Mouse (Mus musculus) brain, embryonic 14.5 days (tissue): ENCODE data around the gene Slc35e2. TPM values are rescaled to one million over a fixed set of nuclear protein-coding genes. Genes with fewer than 3 reads are reported as not detected.
"Not testable (repeated sequence)": the region's sequence is repeated elsewhere in the genome, so short reads cannot be mapped to it uniquely, and the experiment has no call there.

Source experiments
- DNase-seq: peaks from one replicate; pipeline ENCODE4 v3.0.0-alpha.2; 2011; ENCODE audit warnings: low read depth
- CTCF ChIP-seq: fragments of 200-500 bp; IDR thresholded peaks from 2 replicates; pipeline ENCODE4 v1.5.1; 2012; ENCODE audit warnings: inconsistent platforms, mild to moderate bottlenecking, moderate library complexity, borderline replicate concordance; ENCODE audit not compliant: insufficient read depth, insufficient read length; ENCODE audit errors: extremely low read depth
- POLR2A ChIP-seq: fragments of 200-500 bp; IDR thresholded peaks from 2 replicates; pipeline ENCODE4 v1.6.1; 2012; ENCODE audit warnings: mild to moderate bottlenecking, inconsistent platforms, borderline replicate concordance; ENCODE audit not compliant: poor library complexity, insufficient read depth, insufficient read length, severe bottlenecking; ENCODE audit errors: extremely low read depth
- polyA plus RNA-seq: library from polyadenylated mRNA; depleted of rRNA; stranded (reverse); fragments of >200 nt; gene quantifications from 2 replicates; pipeline ENCODE4 v1.2.3, GENCODE M21; 2012

Gene Slc35e2
- polyA plus RNA-seq, 1 experiment = 21.8 TPM

DNA sequence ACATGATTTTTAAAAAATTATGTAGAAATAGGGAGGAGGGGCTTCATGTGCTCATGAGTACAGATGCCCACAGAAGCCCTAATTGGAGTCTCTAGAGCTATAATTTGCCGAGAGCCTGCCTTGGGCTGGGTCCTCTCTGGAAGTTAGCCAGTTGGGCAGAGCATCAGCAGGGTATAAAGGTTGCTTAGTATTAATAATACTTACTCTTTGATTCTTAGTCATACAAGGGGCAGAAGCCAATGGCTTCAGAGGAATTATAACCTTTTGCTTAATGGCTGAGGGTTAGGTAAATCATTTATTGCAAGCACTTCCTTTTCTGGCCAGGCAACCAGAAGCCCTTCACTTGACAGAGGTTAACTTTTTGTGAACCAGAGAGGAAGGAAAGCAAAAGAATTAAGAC lies 42.3 kb downstream of the Slc35e2 start:
- no peak for DNase-seq

DNA sequence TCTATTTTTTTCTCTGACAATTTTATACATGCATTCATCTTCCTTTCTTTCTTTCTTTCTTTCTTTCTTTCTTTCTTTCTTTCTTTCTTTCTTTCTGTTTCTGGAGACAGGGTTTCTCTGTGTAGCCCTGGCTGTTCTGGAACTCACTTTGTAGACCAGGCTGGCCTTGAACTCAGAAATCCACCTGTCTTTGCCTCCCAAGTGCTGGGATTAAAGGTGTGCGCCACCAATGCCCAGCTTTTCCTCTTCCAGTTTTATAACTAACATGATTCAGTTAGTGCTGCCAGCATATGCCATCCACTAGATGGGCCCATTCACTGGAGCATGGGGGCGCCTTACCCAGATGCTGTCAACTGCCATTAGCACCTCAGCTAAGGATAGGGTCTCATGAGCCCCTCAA lies 44.1 kb downstream of the Slc35e2 start, which contains the start of gene Gm10563:
TSS of gene Gm10563 (minus strand) at position 101 of the 400 bp plus-strand sequence.
- not testable (repeated sequence) for DNase-seq

More for the DNA sequence above, 42.3 kb downstream of the Slc35e2 start:
- TF ChIP-seq CTCF (no peak), POLR2A (no peak)

DNA sequence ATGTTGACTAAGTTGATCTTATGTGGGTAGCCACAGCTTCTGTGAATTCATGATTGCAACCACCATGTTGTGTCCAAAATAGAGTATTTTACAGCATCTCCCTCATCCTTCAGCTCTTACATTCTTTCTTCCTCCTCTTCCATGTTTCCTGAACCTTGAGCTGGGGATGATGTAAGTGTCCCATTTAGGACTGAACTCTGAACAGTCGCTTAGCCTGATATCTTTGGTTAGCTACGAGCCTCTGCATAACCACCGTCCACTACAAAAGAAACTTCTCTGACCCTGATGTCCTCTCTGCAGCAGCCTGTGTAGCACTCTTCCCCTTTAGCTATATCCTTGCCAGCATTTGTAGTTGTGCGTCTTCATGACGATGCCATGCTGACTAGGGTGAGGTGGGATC lies 44.5 kb downstream of the Slc35e2 start:
- no peak for DNase-seq
- TF ChIP-seq CTCF (no peak), POLR2A (no peak)

DNA sequence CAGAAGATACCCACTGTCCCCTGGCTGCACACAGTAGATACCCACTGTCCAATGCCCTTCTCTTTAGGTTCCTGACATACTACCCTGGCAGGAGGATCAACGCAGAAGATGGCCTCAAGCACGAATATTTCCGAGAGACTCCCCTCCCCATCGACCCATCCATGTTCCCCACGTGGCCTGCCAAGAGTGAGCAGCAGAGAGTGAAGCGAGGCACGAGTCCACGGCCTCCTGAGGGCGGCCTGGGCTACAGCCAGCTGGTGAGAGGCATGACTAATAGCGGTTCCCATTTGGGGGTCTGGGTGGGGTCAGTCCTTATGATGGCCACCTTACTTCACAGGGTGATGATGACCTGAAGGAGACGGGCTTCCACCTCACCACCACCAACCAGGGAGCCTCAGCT lies 48.1 kb downstream of the Slc35e2 start:
- DNase-seq = no peak
- no peak for TF ChIP-seq CTCF
- no peak for TF ChIP-seq POLR2A

DNA sequence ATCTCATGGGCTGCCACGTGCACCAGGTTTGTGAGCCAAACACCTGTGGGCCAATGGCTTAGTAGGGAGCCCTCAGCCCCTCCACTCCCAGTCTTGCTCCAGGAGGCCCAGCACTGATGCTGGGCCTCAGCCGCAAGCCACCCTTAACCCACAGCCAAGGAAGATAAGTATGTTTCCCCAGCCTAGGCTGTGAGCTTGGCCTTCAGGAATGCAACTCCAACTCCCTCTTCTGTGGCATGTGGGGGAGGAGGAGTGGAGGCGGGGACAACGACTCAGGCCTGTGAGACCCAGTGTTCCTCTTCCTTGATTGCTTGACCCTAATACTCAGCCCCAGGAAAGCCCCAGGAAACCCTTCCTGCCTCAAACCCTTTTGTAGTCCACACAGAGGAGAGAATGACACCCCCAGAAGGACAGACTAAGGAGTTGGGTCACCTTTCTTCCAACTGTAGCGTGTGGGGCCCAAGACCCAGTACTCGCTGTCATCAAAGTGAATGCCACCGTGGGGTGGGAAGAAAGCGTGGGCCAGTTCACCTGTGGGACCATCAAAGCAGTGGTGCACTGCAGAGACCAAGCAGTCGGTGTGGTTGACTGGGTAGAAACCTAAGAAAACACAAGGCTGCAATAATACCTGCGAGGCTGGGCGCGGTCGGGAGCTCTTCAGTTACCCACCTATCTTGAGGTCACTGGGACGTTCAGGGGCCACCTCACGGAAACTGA lies 50.5 kb downstream of the Slc35e2 start:
- no peak for DNase-seq
- TF ChIP-seq CTCF (no peak), POLR2A (no peak)

DNA sequence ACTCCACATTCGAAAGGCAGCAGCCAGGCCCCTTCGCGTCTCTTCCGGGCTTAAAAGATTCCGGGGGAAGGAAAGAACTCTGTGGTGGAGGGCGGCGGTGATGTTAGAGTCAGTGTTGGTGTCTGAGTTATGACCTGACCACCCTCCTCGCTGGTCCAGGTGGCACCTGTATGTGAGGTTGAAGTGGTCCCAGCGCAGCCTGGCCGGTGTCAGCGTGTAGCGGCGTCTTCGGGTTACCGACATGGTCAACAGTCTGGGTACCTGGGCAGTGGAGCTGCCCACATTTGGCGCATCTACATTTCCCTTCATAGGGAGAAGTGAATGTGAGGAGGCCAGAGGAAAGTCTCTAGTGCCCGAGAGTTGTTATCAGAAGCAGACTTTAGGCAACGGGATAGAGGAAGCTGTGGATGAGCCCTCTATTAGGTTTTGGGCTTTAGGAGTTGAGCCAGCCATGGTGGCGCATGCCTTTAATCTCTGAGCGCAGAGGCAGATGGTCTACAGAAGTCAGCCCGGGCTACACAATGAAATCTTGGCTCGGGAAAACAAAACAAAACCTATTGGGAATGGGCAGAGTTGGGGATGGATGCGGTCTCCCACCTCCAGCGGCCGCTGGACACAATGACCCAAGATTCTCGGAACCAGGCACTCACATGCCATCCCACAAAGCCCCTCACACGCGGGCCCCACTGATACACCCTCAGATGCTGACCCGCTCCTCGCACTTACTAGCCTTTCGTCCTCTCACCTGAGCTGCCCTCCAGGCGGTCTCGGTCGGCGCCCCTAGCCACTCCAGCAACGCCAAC lies 51.3 kb downstream of the Slc35e2 start:
- peak; percentile 25 for DNase-seq

DNA sequence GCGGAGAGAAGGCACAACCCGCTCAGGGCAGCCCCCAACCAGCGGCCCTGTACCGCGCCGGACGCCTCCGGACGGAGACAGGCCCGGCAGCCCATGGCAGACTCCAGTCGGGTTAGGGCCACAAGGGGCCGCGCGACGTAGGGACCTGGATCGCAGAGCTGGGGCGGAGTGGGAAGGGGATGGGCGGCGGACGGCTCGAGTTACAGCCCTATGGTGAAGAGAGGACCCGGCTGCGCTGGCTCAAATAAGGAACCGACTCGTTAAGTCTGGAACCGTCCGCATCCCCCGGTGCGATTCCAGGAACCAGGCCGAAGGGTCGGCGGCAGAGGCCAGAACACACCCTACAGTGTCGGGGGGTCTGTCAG lies 51.9 kb downstream of the Slc35e2 start, which contains the start of gene Mmp23:
TSS of gene Mmp23 (minus strand) at position 299 of the 365 bp plus-strand sequence.
- peak; percentile 59 for DNase-seq
- TF ChIP-seq POLR2A (no peak), CTCF (no peak)

More for the DNA sequence above, 51.3 kb downstream of the Slc35e2 start:
- TF ChIP-seq POLR2A (no peak), CTCF (no peak)

DNA sequence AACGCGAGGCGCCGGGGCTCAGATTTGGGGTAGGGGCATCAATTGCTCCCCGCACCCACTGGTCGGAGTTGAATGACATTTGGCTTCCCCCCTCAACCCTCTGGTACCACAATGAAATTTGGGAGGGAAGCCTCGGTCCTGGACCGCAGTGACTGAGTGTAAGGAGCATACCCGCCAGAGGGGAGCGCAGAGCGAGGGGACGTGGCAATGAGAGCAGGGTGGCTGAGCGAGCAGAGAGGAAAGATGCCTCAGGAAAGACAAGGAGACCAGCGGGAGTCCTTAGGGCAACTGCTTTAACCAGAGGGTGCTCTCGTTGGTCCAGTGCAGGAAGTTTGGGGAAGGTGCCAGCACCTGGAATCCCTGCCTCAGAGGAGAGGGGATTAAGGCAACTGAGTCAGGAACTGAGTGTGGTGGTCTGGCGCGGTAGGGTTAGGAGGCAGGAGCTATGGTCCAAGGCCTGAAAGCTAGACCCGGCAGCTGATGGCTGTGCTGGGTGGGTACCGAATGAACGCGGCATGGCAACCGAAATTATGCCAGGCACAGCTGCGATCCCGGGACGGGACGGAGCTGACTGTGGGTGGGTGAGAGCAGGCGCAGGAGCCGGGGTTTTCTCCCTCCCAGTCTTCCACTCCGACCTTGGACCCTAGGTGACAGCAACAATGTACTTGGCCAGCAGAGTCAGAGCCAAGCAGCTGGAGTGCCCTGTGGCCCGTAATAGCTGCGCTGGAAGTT lies 52.4 kb downstream of the Slc35e2 start:
- no peak for TF ChIP-seq CTCF
- TF ChIP-seq POLR2A = no peak
- DNase-seq = peak; percentile 36

DNA sequence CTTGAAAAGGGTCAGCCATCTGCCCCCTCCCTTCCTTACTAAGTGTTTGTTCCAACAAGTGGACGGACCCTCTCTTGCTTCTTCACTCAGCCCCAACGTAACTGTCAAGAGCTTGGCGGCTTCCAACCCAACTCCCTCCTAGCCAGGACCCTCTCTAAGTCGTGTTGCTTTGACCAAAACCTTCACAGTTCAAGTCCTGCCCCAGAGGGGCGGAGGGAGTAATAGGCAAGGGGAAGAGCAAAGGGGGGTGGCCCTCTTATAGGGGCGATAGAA lies 52.9 kb downstream of the Slc35e2 start:
- peak; percentile 12 for DNase-seq
- TF ChIP-seq CTCF (no peak), POLR2A (no peak)

DNA sequence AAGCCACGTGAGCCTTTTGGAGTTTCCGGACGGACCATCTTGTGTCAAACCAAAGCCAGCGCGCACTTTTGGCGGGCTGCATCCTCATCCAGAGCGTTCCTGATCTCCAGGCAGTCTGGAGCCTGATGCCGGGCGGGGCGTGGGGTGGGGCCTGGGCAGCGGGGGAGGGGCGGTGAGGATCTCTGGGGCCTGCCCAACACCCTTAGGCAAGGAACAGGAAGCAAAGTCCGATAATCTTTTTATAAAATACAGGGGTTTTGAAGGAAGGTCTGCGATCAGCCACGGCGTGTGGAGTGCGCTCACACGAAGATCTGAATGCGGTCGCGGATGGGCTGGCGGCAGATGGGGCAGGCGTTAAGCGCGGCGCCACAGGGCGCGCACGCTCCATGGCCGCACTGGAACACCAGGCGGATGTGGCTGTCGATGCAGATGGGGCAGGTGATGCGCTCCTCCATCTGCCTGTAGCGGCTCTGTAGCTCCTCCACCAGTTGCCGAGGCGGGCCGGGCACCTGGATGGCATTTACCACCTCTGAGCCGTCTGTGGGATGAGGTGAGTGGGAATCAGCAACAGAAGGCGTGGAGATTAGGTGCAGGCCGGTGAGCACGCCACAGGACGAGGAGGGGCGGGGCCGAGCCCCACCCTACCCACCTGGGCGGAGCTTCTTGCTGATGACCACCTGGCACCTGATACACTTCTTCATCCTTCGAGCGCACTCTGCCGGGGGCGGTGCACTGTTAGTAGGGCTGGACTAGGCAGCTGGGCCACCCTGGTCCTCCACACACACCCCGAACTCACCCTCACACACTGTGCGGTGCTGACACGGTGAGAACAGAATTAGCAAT lies 53.5 kb downstream of the Slc35e2 start:
- TF ChIP-seq POLR2A (no peak), CTCF (no peak)
- peak; percentile 41 for DNase-seq

DNA sequence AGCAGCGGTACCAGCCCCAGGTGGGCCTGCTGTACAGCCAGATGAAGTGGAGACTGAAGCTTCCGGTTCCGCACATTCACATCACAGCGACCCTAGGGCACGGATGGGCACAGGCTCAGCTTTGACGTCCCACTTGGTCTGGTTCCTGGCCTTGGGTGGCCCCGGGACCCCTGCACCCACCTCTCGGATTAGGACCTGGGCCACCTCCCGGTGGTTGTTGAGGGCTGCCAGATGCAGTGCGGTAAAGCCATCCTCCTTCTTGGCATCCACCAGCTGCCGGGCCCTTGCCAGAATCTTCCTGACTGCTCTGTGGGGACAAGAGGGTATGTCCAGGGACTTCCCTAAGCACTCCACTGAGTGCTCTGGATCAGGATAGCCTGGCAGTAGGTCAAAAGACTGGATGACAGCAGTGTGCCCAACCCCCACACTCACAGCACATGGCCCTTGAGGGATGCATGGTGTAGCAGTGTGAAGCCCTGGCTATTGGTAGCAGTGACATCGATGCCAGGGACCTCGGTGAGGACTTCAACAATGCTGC lies 55.1 kb downstream of the Slc35e2 start:
- DNase-seq = no peak
- no peak for TF ChIP-seq CTCF

DNA sequence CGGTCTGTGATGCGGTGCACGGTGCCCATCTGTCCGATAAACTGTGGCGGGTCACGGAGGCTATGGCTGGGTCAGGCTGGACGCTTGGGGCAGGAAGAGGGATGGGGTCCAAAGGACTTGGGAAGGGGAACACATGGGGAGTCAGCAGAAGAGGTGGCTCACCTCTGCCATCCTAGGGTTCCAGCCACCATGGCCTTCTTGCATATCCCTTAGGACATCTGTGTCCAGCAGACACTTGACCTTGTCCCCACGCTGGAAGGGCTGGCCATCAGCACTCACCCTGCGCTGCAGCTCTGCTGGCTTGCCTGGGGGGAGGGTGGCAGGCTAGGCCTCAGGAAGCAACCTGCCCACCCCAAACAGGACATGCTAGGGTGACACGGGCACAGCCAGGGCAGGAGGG lies 57.7 kb downstream of the Slc35e2 start:
- TF ChIP-seq CTCF (no peak), POLR2A (no peak)
- DNase-seq = no peak
